Mouse (Mus musculus) adrenal gland, adult 10 weeks (tissue): ENCODE results near the gene Svopl. TPM values are rescaled to one million over a fixed set of nuclear protein-coding genes. Genes with fewer than 3 reads are reported as not detected.

Source experiments
- polyA plus RNA-seq: library from polyadenylated mRNA; stranded (reverse); fragments of 350-450 nt; fragmentation: Illumina TruSeq; extraction: RNeasy Lipid Tissue Mini Kit (QIAGEN cat#74804); gene quantifications from one replicate; pipeline ENCODE4 v1.2.3, GENCODE M21; 2014; ENCODE audit warnings: low read depth, low replicate concordance

Svopl gene
- polyA plus RNA-seq: 0.87 TPM

DNA sequence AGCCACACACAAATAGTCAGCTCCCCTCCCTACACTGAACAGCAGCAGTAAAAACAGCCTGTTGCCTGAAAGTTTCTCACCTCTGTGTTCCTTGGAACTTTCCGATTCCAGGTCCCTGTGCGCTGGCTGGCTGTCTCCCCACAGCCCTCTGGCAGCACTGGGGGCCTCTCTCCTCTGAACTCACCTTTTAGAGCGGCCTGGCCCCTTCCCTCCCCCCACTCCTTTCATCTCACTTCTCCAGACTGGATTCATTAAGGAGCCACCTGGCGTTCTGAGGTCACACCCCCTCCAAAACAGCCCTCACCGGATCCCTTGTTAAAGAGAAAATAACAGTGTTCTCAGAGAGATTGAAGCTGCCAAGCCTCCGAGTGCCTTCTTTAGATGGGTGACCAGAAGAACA, at the start of gene Svopl:
Gene Svopl (minus strand): TSS at position 159 of the 400 bp plus-strand sequence.

Other genes starting within 250 kb of the Svopl start
- gene Trim24, start 176.2 kb downstream of the Svopl start, polyA plus RNA-seq: 58.6 TPM
- not detected for gene Tmem213, start 62.3 kb upstream of the Svopl start, polyA plus RNA-seq
- not detected for gene Atp6v0a4, start 77.6 kb upstream of the Svopl start, polyA plus RNA-seq
- gene D630045J12Rik, start 207.0 kb upstream of the Svopl start, polyA plus RNA-seq: 2.9 TPM